9 mouse cellular contexts compared by ENCODE assay signal in the genomic region with DNA sequence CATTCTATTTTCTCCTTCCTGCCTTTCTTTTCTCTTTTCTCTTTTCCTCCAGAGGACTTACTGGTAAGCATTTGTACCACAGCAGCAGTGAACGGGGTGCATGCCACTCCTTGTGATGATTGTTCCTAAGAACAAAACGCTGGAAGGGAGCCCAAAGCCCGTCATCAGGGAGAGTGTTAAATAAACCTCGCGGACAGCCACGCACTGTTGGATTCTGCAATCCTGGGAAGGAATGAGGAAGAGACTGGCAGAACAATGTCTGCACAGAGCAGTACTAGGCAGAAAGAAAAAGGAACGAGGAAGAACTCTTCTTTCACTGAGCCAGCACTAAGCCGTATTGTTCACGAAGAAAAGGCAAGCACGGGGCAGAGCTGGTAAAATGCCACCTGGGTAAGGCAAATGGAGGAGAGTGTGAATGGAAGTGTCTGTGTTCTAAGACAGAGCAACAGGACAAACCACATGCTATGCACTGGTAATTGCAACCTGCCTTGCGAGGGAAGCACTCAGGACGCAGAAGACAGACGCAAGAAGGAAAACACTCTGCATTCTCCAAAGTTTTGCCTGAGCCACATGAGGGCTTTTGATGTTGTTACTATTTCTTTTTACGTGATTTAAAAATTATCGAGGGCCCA. TPM values are rescaled to one million over a fixed set of nuclear protein-coding genes. Genes with fewer than 3 reads are reported as not detected.
DNase-seq lines count a peak whose midpoint lies in the region; ATAC-seq and TF ChIP-seq lines count a peak whose summit lies in the region.
"Had no signal": no experiment of that assay in that cellular context is flagged by ENCODE, and none has a peak within 500 bp of the region (broad histone marks: within the 10 kb centered on the region; RNA-seq: fewer than 3 reads in every experiment).

No protein-coding gene starts in this region.

- peak overlapping the region; percentile 53 for H3K4me2 ChIP-seq in hindbrain, postnatal 0 days (ENCODE audit: low read depth, low read length)
- H3K4me2 ChIP-seq in midbrain, embryonic 15.5 days, result peak overlapping the region; percentile 41

- H3K36me3 ChIP-seq in hindbrain, postnatal 0 days (ENCODE audit: insufficient read depth, low read length), result no peaks in the 10 kb centered on the region
- H3K36me3 ChIP-seq in midbrain, embryonic 15.5 days (replicated peaks), result no peaks in the 10 kb centered on the region

- no peak for TF ChIP-seq CTCF in hindbrain, postnatal 0 days (IDR thresholded peaks at IDR 0.05; ENCODE audit: low read depth)

- peak; percentile 64 for ATAC-seq in hindbrain, postnatal 0 days
- peak; percentile 63; the same call in 1 of the 2 replicates for ATAC-seq in midbrain, embryonic 15.5 days (replicated peaks)

- DNase-seq in heart, adult 18-20 months, result peak; percentile 14 to 28
- DNase-seq in heart, adult 8-10 months (ENCODE audit: low spot score), result no peak
- DNase-seq in fibroblast of lung, adult 2 months (ENCODE audit: low read depth), result peak; percentile 26
- DNase-seq in hindbrain, postnatal 0 days (ENCODE audit: low spot score), result peak; percentile 55
- DNase-seq in thymus, postnatal 36 days, result no peak
- no peak for DNase-seq in yolk sac, embryonic 10.5 days (ENCODE audit: low spot score)
- DNase-seq in adrenal gland, adult (ENCODE audit: inconsistent age in 2 of 2, low spot score in 1 of 2), result no peak
- DNase-seq: adrenal gland, postnatal 36 days had no signal

- peak overlapping the region; percentile 14; the same call in 1 of the 2 replicates for H3K4me3 ChIP-seq in hindbrain, postnatal 0 days (ENCODE audit: low read length)
- peak overlapping the region; percentile 16; the same call in 1 of the 2 replicates for H3K4me3 ChIP-seq in midbrain, embryonic 15.5 days

- no peaks in the 10 kb centered on the region for H3K27me3 ChIP-seq in hindbrain, postnatal 0 days (ENCODE audit: insufficient read depth, low read length)
- no peaks in the 10 kb centered on the region for H3K27me3 ChIP-seq in midbrain, embryonic 15.5 days (replicated peaks)

- H3K27ac ChIP-seq in hindbrain, postnatal 0 days, result peak overlapping the region; percentile 41; the same call in 1 of the 2 replicates
- no peak overlapping the region for H3K27ac ChIP-seq in midbrain, embryonic 15.5 days

- 18% methylated on average over 15 of the region's 15 CpGs for WGBS in hindbrain, postnatal 0 days
- WGBS in midbrain, embryonic 15.5 days, result 17% methylated on average over 15 of the region's 15 CpGs

- H3K9me3 ChIP-seq in hindbrain, postnatal 0 days (ENCODE audit: low read length), result no peaks in the 10 kb centered on the region
- no peaks in the 10 kb centered on the region for H3K9me3 ChIP-seq in midbrain, embryonic 15.5 days

- H3K4me1 ChIP-seq in hindbrain, postnatal 0 days (ENCODE audit: insufficient read depth, low read length), result 0 out of 2 replicates have a peak, but pooled peaks cover 6% of the 10 kb centered on the region
- peaks cover 8% of the 10 kb centered on the region for H3K4me1 ChIP-seq in midbrain, embryonic 15.5 days

- H3K9ac ChIP-seq in hindbrain, postnatal 0 days (replicated peaks; ENCODE audit: low read length), result peak overlapping the region; percentile 28; the same call in 1 of the 2 replicates
- no peak overlapping the region for H3K9ac ChIP-seq in midbrain, embryonic 15.5 days

RNA-seq across cellular contexts. Expression of gene Slc1a1, which starts 7.0 kb away (rescaled TPM):
- total RNA-seq in heart, adult 18-20 months (2021), result 1 to 10 TPM; 2.0 to 3.7 TPM
- 1 to 10 TPM; 1.7 to 4.1 (median 2.4) TPM for total RNA-seq in heart, adult 8-10 months (2022)
- 67.3 and 75.1 TPM in 2 replicates for total RNA-seq in hindbrain, postnatal 0 days (2014; rRNA removed)
- polyA plus RNA-seq in hindbrain, postnatal 0 days (2015; fragmentation: Nextera tagmentation; extraction: Ambion mirVana), result 45.7 and 49.0 TPM in 2 replicates
- 37.9 and 40.3 TPM in 2 replicates for polyA plus RNA-seq in midbrain, embryonic 15.5 days (2015; fragmentation: Nextera tagmentation; extraction: Ambion mirVana)

Comparison
In these comparisons a context has a peak if more than half of its experiments do, and no peak if none do; other contexts are left out.
1. DNase-seq: peak in heart, adult 18-20 months (2 of 2), fibroblast of lung, adult 2 months (single experiment) and hindbrain, postnatal 0 days (single experiment); none in heart, adult 8-10 months (single experiment), thymus, postnatal 36 days (0 of 2), yolk sac, embryonic 10.5 days (single experiment) and adrenal gland, adult (0 of 2).
2. RNA of gene Slc1a1, which starts 7.0 kb away (total RNA-seq): 67.3 to 75.1 TPM in hindbrain, postnatal 0 days; 2.0 to 3.7 TPM in heart, adult 18-20 months and 1.7 to 4.1 TPM in heart, adult 8-10 months; every median in the first group is over 10 times any median in the second.